Mouse (Mus musculus) CH12.LX (cell line): ENCODE measurements around the gene Cry1. TPM values are rescaled to one million over a fixed set of nuclear protein-coding genes. Genes with fewer than 3 reads are reported as not detected.

ENCODE experiments used
- DNase-seq: peaks from one replicate; pipeline ENCODE4 v3.0.0-alpha.2; 2013; ENCODE audit errors: extremely low read depth
- H3K27ac ChIP-seq: 2 replicates; pipeline ENCODE4 v1.5.1; 2012; ENCODE audit warnings: low read depth, mild to moderate bottlenecking, control low read depth, moderate library complexity; ENCODE audit not compliant: insufficient read depth
- H3K27me3 ChIP-seq: replicated peaks from 2 replicates; pipeline ENCODE3; 2012; ENCODE audit warnings: inconsistent platforms
- H3K36me3 ChIP-seq, 2 experiments: replicated peaks in 1 of 2; 2 replicates each; pipeline versions ENCODE3 to v1.6.1; 2012; ENCODE audit warnings: inconsistent platforms in 1 of 2, low read length in 1 of 2, mild to moderate bottlenecking in 1 of 2, mixed read lengths in 1 of 2, moderate library complexity in 1 of 2; ENCODE audit not compliant: control insufficient read depth in 1 of 2, insufficient read depth in 1 of 2
- H3K4me1 ChIP-seq, 2 experiments: 2 replicates each; pipeline ENCODE4 v1.6.1; 2012; ENCODE audit warnings: inconsistent platforms in 1 of 2, moderate library complexity in 1 of 2; ENCODE audit not compliant: insufficient read depth in 2 of 2, control insufficient read depth in 1 of 2
- H3K4me2 ChIP-seq: 2 replicates; pipeline ENCODE4 v1.6.1; 2012; ENCODE audit warnings: low read depth, mild to moderate bottlenecking, control low read depth; ENCODE audit not compliant: poor library complexity, insufficient read depth, severe bottlenecking
- H3K4me3 ChIP-seq, 3 experiments: fragments of 150-350 bp in 1 of 3; sonication (generic) in 1 of 3; replicated peaks in 1 of 3; 2 replicates each; pipeline versions ENCODE3 to v1.5.1; 2011 to 2012; ENCODE audit warnings: low read depth in 2 of 3, low read length in 2 of 3, mild to moderate bottlenecking in 2 of 3, moderate library complexity in 2 of 3, control low read depth in 1 of 3, improper control_type of control experiment in 1 of 3, inconsistent platforms in 1 of 3, mixed read lengths in 1 of 3; ENCODE audit not compliant: poor library complexity in 1 of 3
- H3K79me2 ChIP-seq: replicated peaks from 2 replicates; pipeline ENCODE4 v1.6.1; 2012; ENCODE audit warnings: mild to moderate bottlenecking, moderate library complexity; ENCODE audit not compliant: control insufficient read depth, poor library complexity, insufficient read depth, severe bottlenecking; ENCODE audit errors: extremely low read depth
- H3K9ac ChIP-seq: 2 replicates; pipeline ENCODE4 v1.6.1; 2012; ENCODE audit warnings: low read depth, mild to moderate bottlenecking, control low read depth, moderate library complexity; ENCODE audit not compliant: insufficient read depth
- H3K9me3 ChIP-seq: replicated peaks from 2 replicates; pipeline ENCODE3; 2012; ENCODE audit warnings: low read length, inconsistent platforms, mixed read lengths
- BHLHE40 ChIP-seq: IDR thresholded peaks from 2 replicates; pipeline ENCODE4 v1.6.1; 2011; ENCODE audit warnings: mild to moderate bottlenecking, low read depth, low read length, improper control_type of control experiment
- CHD1 ChIP-seq: IDR thresholded peaks from 2 replicates; pipeline ENCODE4 v1.6.1; 2012; ENCODE audit warnings: low read depth, low read length, improper control_type of control experiment, inconsistent platforms
- CHD2 ChIP-seq: IDR thresholded peaks from 2 replicates; pipeline ENCODE4 v1.6.1; 2011; ENCODE audit warnings: low read length, improper control_type of control experiment
- CTCF ChIP-seq, 2 experiments: IDR thresholded peaks in 1 of 2; conservative IDR thresholded peaks in 1 of 2; 2 replicates each; pipeline ENCODE4 v1.5.1; 2011 to 2012; ENCODE audit warnings: low read depth in 2 of 2, low read length in 2 of 2, improper control_type of control experiment in 1 of 2, inconsistent platforms in 1 of 2, mild to moderate bottlenecking in 1 of 2, moderate library complexity in 1 of 2
- E2F4 ChIP-seq: IDR thresholded peaks from 2 replicates; pipeline ENCODE4 v1.6.1; 2011; ENCODE audit warnings: low read depth, low read length, improper control_type of control experiment; ENCODE audit not compliant: insufficient replicate concordance
- EP300 ChIP-seq: IDR thresholded peaks from 2 replicates; pipeline ENCODE4 v1.6.1; 2011; ENCODE audit warnings: low read length, improper control_type of control experiment
- ETS1 ChIP-seq: conservative IDR thresholded peaks from 2 replicates; pipeline ENCODE4 v1.6.1; 2012; ENCODE audit warnings: low read depth, mild to moderate bottlenecking, inconsistent platforms, low read length, improper control_type of control experiment, moderate library complexity
- HCFC1 ChIP-seq: IDR thresholded peaks from 2 replicates; pipeline ENCODE4 v1.6.1; 2012; ENCODE audit warnings: low read depth, mild to moderate bottlenecking, inconsistent platforms, low read length, improper control_type of control experiment
- IRF4 ChIP-seq: IDR thresholded peaks from 2 replicates; pipeline ENCODE4 v1.6.1; 2014; ENCODE audit warnings: low read depth, mild to moderate bottlenecking, inconsistent platforms, low read length, improper control_type of control experiment
- JUN ChIP-seq: IDR thresholded peaks from 2 replicates; pipeline ENCODE4 v1.6.1; 2011; ENCODE audit warnings: low read depth, mild to moderate bottlenecking, low read length, improper control_type of control experiment, moderate library complexity; ENCODE audit not compliant: insufficient read depth
- JUND ChIP-seq: conservative IDR thresholded peaks from 2 replicates; pipeline ENCODE4 v1.6.1; 2011; ENCODE audit warnings: low read depth, low read length, improper control_type of control experiment
- KAT2A ChIP-seq: IDR thresholded peaks from 2 replicates; pipeline ENCODE4 v1.6.1; 2012; ENCODE audit warnings: low read length, improper control_type of control experiment, inconsistent platforms; ENCODE audit not compliant: insufficient replicate concordance
- MAFK ChIP-seq: IDR thresholded peaks from 2 replicates; pipeline ENCODE4 v1.6.1; 2011; ENCODE audit warnings: low read length, improper control_type of control experiment; ENCODE audit not compliant: insufficient replicate concordance
- MAX ChIP-seq: IDR thresholded peaks from 2 replicates; pipeline ENCODE4 v1.6.1; 2011; ENCODE audit warnings: low read length, improper control_type of control experiment
- MXI1 ChIP-seq: IDR thresholded peaks from 2 replicates; pipeline ENCODE4 v1.6.1; 2011; ENCODE audit warnings: mild to moderate bottlenecking, low read depth, low read length, improper control_type of control experiment
- MYC ChIP-seq: IDR thresholded peaks from 2 replicates; pipeline ENCODE4 v1.6.1; 2011; ENCODE audit warnings: low read depth, mild to moderate bottlenecking, improper control_type of control experiment, low read length
- NELFE ChIP-seq: IDR thresholded peaks from 2 replicates; pipeline ENCODE4 v1.6.1; 2011; ENCODE audit warnings: low read depth, low read length, improper control_type of control experiment
- NRF1 ChIP-seq: IDR thresholded peaks from 2 replicates; pipeline ENCODE4 v1.6.1; 2014; ENCODE audit warnings: low read depth, mild to moderate bottlenecking, inconsistent platforms, low read length, improper control_type of control experiment, moderate library complexity
- RAD21 ChIP-seq: IDR thresholded peaks from 2 replicates; pipeline ENCODE4 v1.6.1; 2011; ENCODE audit warnings: low read depth, mild to moderate bottlenecking, low read length, improper control_type of control experiment, moderate library complexity
- RCOR1 ChIP-seq: conservative IDR thresholded peaks from 2 replicates; pipeline ENCODE4 v1.6.1; 2012; ENCODE audit warnings: low read depth, mild to moderate bottlenecking, inconsistent platforms, low read length, improper control_type of control experiment
- SIN3A ChIP-seq: IDR thresholded peaks from 2 replicates; pipeline ENCODE4 v1.6.1; 2012; ENCODE audit warnings: low read length, improper control_type of control experiment, inconsistent platforms
- TBP ChIP-seq: conservative IDR thresholded peaks from 2 replicates; pipeline ENCODE4 v1.6.1; 2011; ENCODE audit warnings: low read depth, low read length, improper control_type of control experiment
- TCF12 ChIP-seq: IDR thresholded peaks from 2 replicates; pipeline ENCODE4 v1.6.1; 2014; ENCODE audit warnings: low read depth, mild to moderate bottlenecking, inconsistent platforms, low read length, improper control_type of control experiment
- UBTF ChIP-seq: IDR thresholded peaks from 2 replicates; pipeline ENCODE4 v1.6.1; 2012; ENCODE audit warnings: low read depth, mild to moderate bottlenecking, inconsistent platforms, low read length, improper control_type of control experiment, moderate library complexity
- USF1 ChIP-seq: IDR thresholded peaks from 2 replicates; pipeline ENCODE4 v1.6.1; 2014; ENCODE audit warnings: low read depth, mild to moderate bottlenecking, inconsistent platforms, low read length, improper control_type of control experiment
- USF2 ChIP-seq: conservative IDR thresholded peaks from 2 replicates; pipeline ENCODE4 v1.6.1; 2011; ENCODE audit warnings: low read depth, low read length, improper control_type of control experiment
- ZC3H11A ChIP-seq: IDR thresholded peaks from 2 replicates; pipeline ENCODE4 v1.6.1; 2012; ENCODE audit warnings: low read depth, mild to moderate bottlenecking, inconsistent platforms, low read length, improper control_type of control experiment
- ZKSCAN1 ChIP-seq: IDR thresholded peaks from 2 replicates; pipeline ENCODE4 v1.6.1; 2012; ENCODE audit warnings: low read depth, inconsistent platforms, low read length, improper control_type of control experiment, borderline replicate concordance
- ZMIZ1 ChIP-seq: IDR thresholded peaks from 2 replicates; pipeline ENCODE4 v1.6.1; 2012; ENCODE audit warnings: low read depth, mild to moderate bottlenecking, inconsistent platforms, low read length, improper control_type of control experiment
- ZNF384 ChIP-seq: IDR thresholded peaks from 2 replicates; pipeline ENCODE4 v1.6.1; 2012; ENCODE audit warnings: low read depth, low read length, improper control_type of control experiment, inconsistent platforms
- dilution Hi-C: fragments of 300-500 bp; cut with MboI; formaldehyde crosslinking; loops from 2 replicates; pipeline ENCODE4 v1.14.3; 2020; ENCODE audit warnings: low sequenced_read_pairs; ENCODE audit not compliant: extremely low pct_unique_long_range_greater_than_20kb, extremely low pct_ligation_motif_present
- in situ Hi-C: fragments of 300-500 bp; cut with MboI; formaldehyde crosslinking; loops from 3 replicates; pipeline ENCODE4 v1.14.3; 2019; ENCODE audit warnings: low sequenced_read_pairs, low pct_ligation_motif_present, low pct_unique_long_range_greater_than_20kb, mixed read lengths
- polyA plus RNA-seq: library from polyadenylated mRNA; unstranded; fragments of >175 nt; gene quantifications from 2 replicates; pipeline ENCODE4 v1.2.1, GENCODE M21; 2012; ENCODE audit warnings: low read depth; ENCODE audit not compliant: insufficient read length
- total RNA-seq, 2 experiments: library from RNA; depleted of rRNA; stranded (reverse); fragments of 300-350 nt in 1 of 2; fragments of >200 nt in 1 of 2; gene quantifications; 2 replicates each; pipeline ENCODE4 v1.2.3; 2012 to 2014

Cry1 gene
- total and polyA plus RNA-seq, 3 experiments = 16.3 to 19.8 (median 17.1) TPM

DNA sequence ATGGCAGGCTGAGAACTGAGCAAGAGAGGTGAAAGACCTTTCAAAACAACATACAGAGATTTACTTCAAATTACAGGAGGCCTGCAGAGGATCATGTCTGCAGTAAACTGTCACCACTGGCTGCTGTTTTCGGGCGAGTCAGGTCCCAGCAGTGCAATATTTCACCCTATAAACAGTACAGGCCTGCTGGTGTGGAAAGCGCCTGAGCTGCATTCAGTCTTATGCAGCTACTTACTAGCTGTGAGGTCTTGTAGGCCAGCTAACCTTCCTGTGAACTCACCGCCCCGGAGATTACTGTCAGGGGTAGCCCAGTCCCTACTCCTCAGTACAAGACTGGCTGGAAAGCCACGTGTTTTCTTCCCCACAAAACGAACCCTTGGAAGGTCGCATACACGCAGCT lies 43.4 kb downstream of the Cry1 start:
- H3K27ac ChIP-seq = no peak overlapping the region
- dilution Hi-C loops = no loop called here
- no peaks in the 10 kb centered on the region for H3K9me3 ChIP-seq
- no peak for TF ChIP-seq ZNF384
- no peak for TF ChIP-seq MAX
- no peak for TF ChIP-seq CHD1
- no peak for TF ChIP-seq ZKSCAN1
- no peak for TF ChIP-seq NELFE
- no peak for TF ChIP-seq KAT2A
- no peak for TF ChIP-seq ZMIZ1
- no peak for TF ChIP-seq TBP
- TF ChIP-seq UBTF = no peak
- TF ChIP-seq ETS1 = no peak
- no peak for TF ChIP-seq SIN3A
- TF ChIP-seq TCF12 = no peak
- TF ChIP-seq RCOR1 = no peak
- no peak for TF ChIP-seq JUND
- no peak for TF ChIP-seq RAD21
- TF ChIP-seq CHD2 = no peak
- TF ChIP-seq MYC = no peak
- no peak for TF ChIP-seq BHLHE40
- no peak for TF ChIP-seq MAFK
- TF ChIP-seq, all 38 proteins: peak for 0
- in situ Hi-C loops = no loop called here
- H3K79me2 ChIP-seq = no peaks in the 10 kb centered on the region
- H3K36me3 ChIP-seq = peaks cover 7 to 64% of the 10 kb centered on the region in 2 experiments
- H3K9ac ChIP-seq = no peak overlapping the region
- H3K4me1 ChIP-seq = peaks cover 0 to 6% of the 10 kb centered on the region in 2 experiments; a peak in 1 of 4 replicates
- H3K4me2 ChIP-seq = no peak overlapping the region
- DNase-seq = no peak
- no peak overlapping the region for H3K4me3 ChIP-seq
- no peaks in the 10 kb centered on the region for H3K27me3 ChIP-seq

GRCm38 (mm10) chr10:85136573-85136972 lies 48.3 kb downstream of the Cry1 start:
- no peak for DNase-seq
- H3K9me3 ChIP-seq = no peaks in the 10 kb centered on the region
- no peak overlapping the region for H3K27ac ChIP-seq
- dilution Hi-C loops = no loop called here
- TF ChIP-seq IRF4 (no peak), ZC3H11A (no peak), USF2 (no peak), JUND (no peak), ETS1 (no peak), KAT2A (no peak), CTCF (conservative IDR thresholded peaks at IDR 0.05 in 1 of 2, IDR thresholded peaks at IDR 0.05 in 1 of 2; ENCODE audit: low read depth in 2 of 2, low read length in 2 of 2) (no peak), BHLHE40 (no peak), JUN (no peak), RAD21 (no peak), HCFC1 (no peak), E2F4 (no peak), ZNF384 (no peak), USF1 (no peak), MXI1 (no peak), EP300 (no peak), RCOR1 (no peak), NRF1 (no peak), TCF12 (no peak)
- no peaks in the 10 kb centered on the region for H3K27me3 ChIP-seq
- in situ Hi-C loops = no loop called here
- H3K4me3 ChIP-seq = no peak overlapping the region
- H3K9ac ChIP-seq = no peak overlapping the region
- H3K4me1 ChIP-seq = peaks cover 0 to 16% of the 10 kb centered on the region in 2 experiments; a peak in 1 of 4 replicates
- H3K4me2 ChIP-seq = no peak overlapping the region
- peaks cover 0 to 47% of the 10 kb centered on the region in 2 experiments for H3K36me3 ChIP-seq
- no peaks in the 10 kb centered on the region for H3K79me2 ChIP-seq
